Mouse (Mus musculus) T-cell, adult 2 months (primary cell): ENCODE data around the gene Mad2l2.

Experiments used
- DNase-seq: peaks from one replicate; pipeline ENCODE4 v3.0.0; 2022; ENCODE audit warnings: low spot score

The Mad2l2 gene

GRCm38 (mm10) chr4:148130133-148130532 is at the start of gene Mad2l2:
Gene Mad2l2 (plus strand): TSS chr4:148130384.
- no peak for DNase-seq

DNA sequence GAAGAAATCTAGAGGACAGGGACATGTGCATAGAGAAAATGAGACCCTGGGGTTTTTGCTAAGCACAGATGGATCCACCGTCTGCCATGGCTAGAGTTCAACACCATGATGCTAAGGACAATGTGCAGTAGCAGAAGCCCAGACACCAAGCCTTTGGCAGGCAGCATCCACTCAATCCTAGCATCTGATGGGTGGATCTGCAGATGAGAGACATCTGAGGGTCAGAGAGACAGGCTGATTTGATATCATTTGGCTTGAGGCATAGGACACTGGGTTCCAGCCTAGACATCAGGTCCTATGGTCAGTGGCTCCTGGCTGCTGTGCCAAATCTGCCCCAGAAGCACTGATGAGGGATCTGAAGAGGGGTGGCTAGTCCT is 49.6 kb upstream of the Mad2l2 start:
- no peak for DNase-seq

GRCm38 (mm10) chr4:148081201-148081600 is 49.0 kb upstream of the Mad2l2 start:
- no peak for DNase-seq

GRCm38 (mm10) chr4:148082257-148083044 is 47.7 kb upstream of the Mad2l2 start:
- DNase-seq: peak; percentile 58

DNA sequence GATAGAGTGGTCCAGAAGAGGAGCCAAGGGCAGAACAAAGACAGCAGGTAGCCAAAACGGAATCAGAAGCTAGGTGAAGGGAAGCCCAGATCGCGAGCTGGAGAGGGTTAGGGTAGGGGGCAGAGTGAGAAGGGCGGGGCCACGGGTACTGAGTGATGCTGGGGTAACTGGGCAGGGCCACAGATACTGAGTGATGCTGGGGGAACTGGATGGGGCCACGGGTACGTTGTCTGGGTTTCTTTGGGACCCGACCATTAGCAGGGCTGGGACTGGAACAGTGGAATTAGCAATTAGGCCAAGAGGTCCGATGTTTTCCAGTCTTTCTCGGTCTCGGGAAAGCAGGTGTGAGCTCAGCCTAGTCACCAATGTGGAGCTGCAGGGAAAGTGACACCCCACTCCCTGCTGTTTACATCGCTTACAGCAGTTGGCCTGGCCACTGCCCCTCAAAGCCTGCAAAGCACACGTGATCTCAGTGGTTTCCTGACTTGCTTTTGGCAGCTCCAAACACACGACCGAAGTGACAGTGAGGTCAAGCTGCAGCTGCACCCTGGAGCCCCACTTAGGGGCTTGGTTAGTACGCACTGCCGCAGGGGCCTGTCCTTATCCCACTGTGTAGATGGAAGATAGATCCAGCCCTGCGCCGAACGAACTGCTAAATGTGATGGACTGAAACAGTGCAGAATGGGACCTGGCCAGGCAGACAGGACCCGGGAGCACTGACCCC is 46.8 kb upstream of the Mad2l2 start:
- peak; percentile 9 for DNase-seq

DNA sequence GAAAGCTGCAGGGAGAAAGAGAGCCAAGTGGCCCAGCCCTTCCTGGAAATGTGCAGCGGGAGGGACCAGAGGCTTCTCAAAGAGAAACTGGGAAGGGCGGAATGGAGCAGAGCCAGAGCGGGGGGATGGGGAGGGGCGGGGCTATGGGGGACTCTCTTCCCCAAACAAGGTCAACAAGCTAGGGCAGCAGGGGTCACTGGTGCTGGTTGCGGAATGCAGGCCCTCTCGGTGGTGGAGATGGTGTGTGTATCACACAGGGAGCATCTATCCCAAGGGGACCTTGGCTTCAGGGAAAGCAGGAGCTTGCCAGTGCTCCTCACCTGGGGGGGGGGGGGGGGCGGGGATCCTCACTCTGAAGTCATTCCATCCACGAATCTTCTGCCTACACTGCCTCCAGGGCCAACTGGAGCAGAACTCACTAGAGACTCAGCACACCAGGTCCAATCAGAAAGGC is 45.9 kb upstream of the Mad2l2 start:
- no peak for DNase-seq

DNA sequence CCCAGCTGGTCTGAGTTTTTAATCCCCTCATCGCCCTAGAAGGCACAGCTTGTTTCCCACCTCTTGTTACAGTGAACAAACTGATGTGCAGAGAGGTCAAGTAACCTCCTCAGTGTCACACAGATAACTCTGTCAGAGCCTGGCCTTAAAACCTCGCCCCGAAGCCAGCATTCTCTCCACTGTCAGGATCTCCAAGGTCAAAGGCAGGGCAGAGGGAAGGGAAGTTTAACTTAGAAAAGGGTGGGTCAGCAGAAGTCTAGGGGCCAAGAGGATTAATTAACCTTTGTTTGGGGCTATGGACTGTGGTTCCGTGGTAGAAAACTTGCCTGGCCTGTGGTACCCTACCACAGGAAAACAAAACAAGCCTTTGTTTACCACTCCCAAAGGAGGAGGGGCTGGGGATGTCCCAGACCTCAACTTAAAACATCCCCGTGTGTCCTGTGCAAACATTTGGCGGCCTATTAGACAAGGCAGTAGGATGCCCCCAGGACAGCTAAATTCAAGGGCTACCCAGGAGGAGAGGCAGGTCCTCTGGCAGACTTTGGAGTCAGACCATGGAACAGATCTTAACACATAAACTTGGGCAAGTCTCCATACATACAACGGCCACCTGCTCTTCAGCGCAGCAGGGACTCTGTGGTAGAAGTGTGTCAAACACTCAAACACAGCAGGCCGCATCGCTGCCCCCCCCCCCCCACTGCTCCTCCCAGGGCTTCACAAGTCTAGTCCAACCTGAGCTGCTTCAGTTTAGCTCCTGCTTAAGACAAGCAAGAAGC is 44.9 kb upstream of the Mad2l2 start:
- no peak for DNase-seq

DNA sequence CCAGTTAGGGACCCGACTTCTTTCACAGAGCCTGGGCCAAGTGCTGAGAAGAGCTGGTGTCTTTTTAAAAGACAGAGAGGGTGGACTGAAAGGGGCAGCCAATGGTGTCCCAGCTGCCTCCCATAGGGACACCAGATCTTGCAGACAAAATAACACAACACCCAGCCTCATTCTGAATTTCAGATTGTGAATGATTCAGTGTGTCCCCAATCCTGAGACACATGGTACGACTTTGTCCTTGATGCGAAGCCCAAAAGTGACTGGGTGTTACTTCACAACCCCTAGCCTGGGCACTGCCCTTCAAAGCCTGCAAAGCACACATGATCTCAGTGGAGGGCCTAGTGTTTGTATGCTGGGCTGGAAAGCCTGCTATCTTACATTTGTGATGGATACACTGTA is 44.3 kb upstream of the Mad2l2 start:
- no peak for DNase-seq

- no peak for DNase-seq
Measured at GRCm38 (mm10) chr4:148087091-148087906, 42.9 kb upstream of the Mad2l2 start.

DNA sequence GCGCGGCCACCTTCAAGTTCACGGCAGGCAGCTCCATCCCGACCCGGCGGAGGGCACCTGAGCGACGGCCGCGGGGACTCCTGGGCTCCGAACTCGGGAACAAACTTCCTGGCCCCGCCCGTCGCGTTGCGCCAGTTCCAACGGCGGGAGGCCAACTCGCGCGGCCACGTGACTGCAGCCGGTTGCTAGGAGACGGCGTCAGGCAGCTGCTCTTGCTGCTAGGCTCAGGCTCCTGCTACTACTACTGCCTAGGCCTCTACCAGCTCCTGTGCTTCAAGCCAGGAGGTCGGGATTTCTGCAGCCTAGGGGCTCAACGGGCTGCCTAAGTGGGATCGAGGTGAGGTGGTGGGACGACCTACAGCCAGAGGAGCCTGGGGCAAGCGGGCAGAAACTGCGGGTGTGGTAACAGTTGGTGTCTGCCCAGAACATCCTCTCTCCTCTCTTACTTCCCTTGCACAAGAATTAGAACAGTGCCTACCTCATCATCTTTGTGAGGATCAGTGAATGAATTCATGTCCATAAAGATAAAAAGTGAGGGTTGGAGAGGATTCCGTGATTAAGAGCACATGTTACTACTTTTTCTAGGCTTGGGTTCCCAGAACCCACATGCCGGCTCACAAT is 42.2 kb upstream of the Mad2l2 start, which contains the start of gene Agtrap:
Agtrap (minus strand) TSS at position 125 of the 621 bp plus-strand sequence.
- DNase-seq: peak; percentile 90

- DNase-seq: no peak
Measured at GRCm38 (mm10) chr4:148089166-148089565, 41.0 kb upstream of the Mad2l2 start.

- DNase-seq: no peak
Measured at GRCm38 (mm10) chr4:148091181-148091580, 39.0 kb upstream of the Mad2l2 start.

- no peak for DNase-seq
Measured at GRCm38 (mm10) chr4:148092551-148093271, 37.5 kb upstream of the Mad2l2 start.

- no peak for DNase-seq
Measured at GRCm38 (mm10) chr4:148094161-148094560, 36.0 kb upstream of the Mad2l2 start.

- no peak for DNase-seq
Measured at GRCm38 (mm10) chr4:148095081-148095480, 35.1 kb upstream of the Mad2l2 start.

- no peak for DNase-seq
Measured at GRCm38 (mm10) chr4:148097936-148098335, 32.2 kb upstream of the Mad2l2 start.

- DNase-seq: no peak
Measured at GRCm38 (mm10) chr4:148098666-148099065, 31.5 kb upstream of the Mad2l2 start.

GRCm38 (mm10) chr4:148101801-148102527 is 28.2 kb upstream of the Mad2l2 start:
- peak; percentile 54 for DNase-seq

GRCm38 (mm10) chr4:148104146-148104545 is 26.0 kb upstream of the Mad2l2 start:
- DNase-seq: no peak
